Mouse (Mus musculus): Measurements from ENCODE around the gene Snrnp70.

- TF ChIP-seq POLR2A (IDR thresholded peaks at IDR 0.05; ENCODE audit: low read depth, low read length): no peak
- TF ChIP-seq CTCF (IDR thresholded peaks at IDR 0.05; ENCODE audit: borderline replicate concordance, insufficient read depth, low read length): no peak
Measured at GRCm38 (mm10) chr7:45331502-45331901, 64.0 kb downstream of the Snrnp70 start.

All from embryonic fibroblast, embryonic 13.5 days (primary cell).